Mouse (Mus musculus) cortical plate, adult 2 months (tissue): Measurements from ENCODE around the gene Epas1.

Source experiments
- CTCF ChIP-seq: fragments of 200-500 bp; IDR thresholded peaks from 2 replicates; pipeline ENCODE4 v1.5.1; 2011; ENCODE audit warnings: mild to moderate bottlenecking, control low read depth, low read length; ENCODE audit not compliant: insufficient read depth; ENCODE audit errors: extremely low read depth
- POLR2A ChIP-seq: fragments of 200-500 bp; IDR thresholded peaks from 2 replicates; pipeline ENCODE4 v1.6.1; 2011; ENCODE audit warnings: mild to moderate bottlenecking, low read length, control low read depth; ENCODE audit not compliant: insufficient read depth; ENCODE audit errors: extremely low read depth

DNA sequence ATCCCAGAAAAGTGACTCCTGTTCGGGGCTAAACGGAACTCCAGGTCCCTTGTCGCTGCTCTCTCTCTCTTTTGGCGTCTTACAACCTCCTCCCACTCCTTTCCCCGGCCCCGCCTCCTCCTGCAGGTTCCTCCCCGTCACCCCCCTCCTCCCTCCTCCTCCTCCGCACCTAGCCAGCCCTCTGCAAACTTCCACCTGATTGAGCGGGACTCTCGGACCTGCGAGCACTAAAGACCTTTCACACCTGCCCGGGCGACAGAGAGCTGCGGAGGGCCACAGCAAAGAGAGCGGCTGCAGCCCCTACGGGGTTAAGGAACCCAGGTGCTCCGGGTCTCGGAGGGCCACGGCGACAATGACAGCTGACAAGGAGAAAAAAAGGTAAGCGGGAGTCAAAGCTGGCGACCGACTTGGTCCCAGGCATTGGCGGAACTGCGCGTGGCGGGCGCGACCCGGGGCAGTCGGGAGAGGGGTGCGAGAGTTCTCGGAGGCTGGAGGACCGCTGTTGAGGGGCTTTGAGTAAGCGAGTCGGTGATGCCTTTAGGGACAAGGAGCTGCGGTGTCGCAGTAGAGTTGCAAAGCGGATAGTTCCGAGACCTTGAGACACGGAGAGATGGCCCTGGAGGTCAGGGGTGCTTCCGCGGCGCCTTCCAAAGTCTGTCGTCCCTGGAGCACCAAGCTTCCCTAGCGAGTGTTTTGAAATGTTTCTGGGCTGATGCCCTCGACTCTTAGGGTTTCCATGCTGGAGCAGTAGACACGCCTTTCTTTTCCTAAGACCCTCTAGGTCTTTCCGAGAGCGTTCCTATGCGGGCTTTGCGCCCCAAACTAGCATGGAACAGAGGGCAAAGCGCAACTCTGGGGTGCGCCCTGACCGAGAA is 668 bp downstream of the Epas1 start:
- no peak for TF ChIP-seq CTCF
- no peak for TF ChIP-seq POLR2A
